Mouse (Mus musculus) thymus, postnatal 4 days (tissue): Measurements from ENCODE around the gene Tmbim7.

Source experiments
- DNase-seq: peaks from one replicate; pipeline ENCODE4 v3.0.0; 2021

Gene Tmbim7

GRCm38 (mm10) chr5:3666585-3666984, 15.6 kb downstream of the Tmbim7 start:
- DNase-seq, result peak; percentile 30

GRCm38 (mm10) chr5:3669938-3670554, 19.1 kb downstream of the Tmbim7 start:
- peak; percentile 38 for DNase-seq

- no peak for DNase-seq
Measured at GRCm38 (mm10) chr5:3688298-3688697, 37.3 kb downstream of the Tmbim7 start.

- DNase-seq, result no peak
Measured at GRCm38 (mm10) chr5:3691283-3691682, 40.3 kb downstream of the Tmbim7 start.

- DNase-seq, result no peak
Measured at GRCm38 (mm10) chr5:3692956-3693355, 42.0 kb downstream of the Tmbim7 start.

GRCm38 (mm10) chr5:3695191-3695590, 44.2 kb downstream of the Tmbim7 start:
- no peak for DNase-seq

GRCm38 (mm10) chr5:3696031-3696430, 45.0 kb downstream of the Tmbim7 start:
- DNase-seq, result no peak

- DNase-seq, result no peak
Measured at GRCm38 (mm10) chr5:3700025-3700424, 49.0 kb downstream of the Tmbim7 start.

GRCm38 (mm10) chr5:3702180-3702579, 51.2 kb downstream of the Tmbim7 start:
- DNase-seq, result no peak

- DNase-seq, result no peak
Measured at GRCm38 (mm10) chr5:3715800-3716199, 64.8 kb downstream of the Tmbim7 start.

GRCm38 (mm10) chr5:3719371-3719770, 68.4 kb downstream of the Tmbim7 start:
- DNase-seq, result no peak

GRCm38 (mm10) chr5:3722873-3723272, 71.9 kb downstream of the Tmbim7 start:
- no peak for DNase-seq

GRCm38 (mm10) chr5:3723415-3723814, 72.4 kb downstream of the Tmbim7 start:
- DNase-seq, result no peak

- DNase-seq, result no peak
Measured at GRCm38 (mm10) chr5:3725491-3725890, 74.5 kb downstream of the Tmbim7 start.

GRCm38 (mm10) chr5:3728820-3729219, 77.8 kb downstream of the Tmbim7 start:
- DNase-seq, result no peak
